Mouse (Mus musculus) heart, postnatal 0 days (tissue): ENCODE data around the gene Peg3.
"Not testable (repeated sequence)": the region's sequence is repeated elsewhere in the genome, so short reads cannot be mapped to it uniquely, and the experiment has no call there.

ENCODE experiments used
- CTCF ChIP-seq: IDR thresholded peaks from 2 replicates; pipeline ENCODE4 v1.5.1; 2016; ENCODE audit warnings: antibody characterized with exemption, control low read depth, low read depth
- EP300 ChIP-seq: IDR thresholded peaks from 2 replicates; pipeline ENCODE4 v1.6.1; 2016; ENCODE audit warnings: antibody characterized with exemption, low read depth

DNA sequence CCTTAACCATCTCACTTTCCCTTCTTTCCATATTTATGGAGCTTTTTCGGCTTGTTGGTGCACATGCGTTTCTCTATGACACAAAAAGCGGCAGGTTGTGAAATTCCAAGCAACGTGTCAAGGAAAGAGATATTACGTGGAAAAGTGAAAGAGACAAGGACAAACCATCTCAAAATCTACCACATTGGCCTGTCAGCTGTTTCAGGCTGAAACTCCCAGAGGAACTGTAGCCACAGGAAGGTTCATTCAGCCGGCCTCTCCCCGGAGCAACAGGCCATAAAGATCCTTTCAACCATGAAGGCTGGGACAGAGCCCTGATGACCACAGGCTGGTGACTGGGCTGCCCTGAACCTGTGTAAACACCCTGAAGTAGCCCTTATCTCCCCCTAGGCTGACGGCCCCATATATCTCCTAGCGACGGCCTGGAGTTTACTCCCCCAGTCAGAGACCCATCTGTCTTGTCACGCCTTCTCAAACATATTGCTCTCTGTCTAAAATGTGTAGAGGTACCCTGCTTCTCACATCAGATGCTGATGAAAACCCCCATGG lies 43.7 kb upstream of the Peg3 start:
- TF ChIP-seq CTCF, EP300: not testable (repeated sequence)
